Mouse (Mus musculus): Measurements from ENCODE around the gene Kifc5b. TPM values are rescaled to one million over a fixed set of nuclear protein-coding genes. Genes with fewer than 3 reads are reported as not detected.
A peak's percentile ranks its signal among the peaks of the same experiment; 100 is the strongest.

Gene Kifc5b
- polyA plus RNA-seq, 1 experiment from 2014 or later, result 5.1 TPM

GRCm38 (mm10) chr17:26951406-26951805, 34.5 kb downstream of the Kifc5b start:
- Histone ChIP-seq H3K27ac (no peak overlapping the region), H3K4me2 (replicated peaks) (peak overlapping the region; percentile 58), H3K27me3 (replicated peaks) (no peaks in the 10 kb centered on the region), H3K9ac (peak overlapping the region; percentile 2; the same call in 1 of the 2 replicates), H3K4me1 (replicated peaks) (peaks cover 61% of the 10 kb centered on the region), H3K36me3 (0 out of 2 replicates have a peak, but pooled peaks cover 3% of the 10 kb centered on the region), H3K9me3 (no peaks in the 10 kb centered on the region), H3K4me3 (replicated peaks) (peak overlapping the region; percentile 28)
- WGBS, result 3% methylated on average over 10 of the region's 11 CpGs
- peak; percentile 21; the same call in 1 of the 2 replicates for ATAC-seq

GRCm38 (mm10) chr17:26951952-26952877, 35.3 kb downstream of the Kifc5b start:
- peak overlapping the region; percentile 28 for H3K4me3 ChIP-seq (replicated peaks)
- peaks cover 53% of the 10 kb centered on the region for H3K4me1 ChIP-seq (replicated peaks)
- no peak for ATAC-seq
- no peak overlapping the region for H3K27ac ChIP-seq
- H3K9me3 ChIP-seq, result no peaks in the 10 kb centered on the region
- H3K27me3 ChIP-seq (replicated peaks), result no peaks in the 10 kb centered on the region
- 35% methylated on average over 23 of the region's 23 CpGs for WGBS
- H3K9ac ChIP-seq, result 0 out of 2 replicates have a peak overlapping the region, but pooled peaks have one; percentile 2
- H3K36me3 ChIP-seq, result 0 out of 2 replicates have a peak, but pooled peaks cover 3% of the 10 kb centered on the region
- peak overlapping the region; percentile 58 for H3K4me2 ChIP-seq (replicated peaks)

- Histone ChIP-seq H3K4me3 (replicated peaks) (no peak overlapping the region), H3K4me2 (replicated peaks) (peak overlapping the region; percentile 55), H3K27me3 (replicated peaks) (no peaks in the 10 kb centered on the region), H3K9ac (no peak overlapping the region; the same call in 1 of the 2 replicates), H3K9me3 (no peaks in the 10 kb centered on the region), H3K36me3 (0 out of 2 replicates have a peak, but pooled peaks cover 5% of the 10 kb centered on the region), H3K27ac (no peak overlapping the region), H3K4me1 (replicated peaks) (peaks cover 47% of the 10 kb centered on the region)
- ATAC-seq, result no peak
- 49% methylated on average over 6 of the region's 6 CpGs for WGBS
These were observed 36.3 kb downstream of the Kifc5b start for GRCm38 (mm10) chr17:26953201-26953600.

- Histone ChIP-seq H3K27me3 (replicated peaks) (no peaks in the 10 kb centered on the region), H3K4me1 (replicated peaks) (peaks cover 47% of the 10 kb centered on the region), H3K4me3 (replicated peaks) (peak overlapping the region; percentile 11), H3K27ac (no peak overlapping the region), H3K9ac (peak overlapping the region; percentile 30; the same call in 1 of the 2 replicates), H3K36me3 (0 out of 2 replicates have a peak, but pooled peaks cover 5% of the 10 kb centered on the region), H3K4me2 (replicated peaks) (peak overlapping the region; percentile 55), H3K9me3 (no peaks in the 10 kb centered on the region)
- ATAC-seq, result 0 out of 2 replicates have a peak, but pooled peaks have one; percentile 18
- WGBS, result 38% methylated on average over 7 of the region's 16 CpGs
These were observed 36.8 kb downstream of the Kifc5b start for GRCm38 (mm10) chr17:26953726-26954125.

- WGBS, result 76% methylated on average over 5 of the region's 5 CpGs
- H3K9ac ChIP-seq, result no peak overlapping the region
- no peak for ATAC-seq
- H3K27me3 ChIP-seq (replicated peaks), result no peaks in the 10 kb centered on the region
- peaks cover 24% of the 10 kb centered on the region for H3K4me1 ChIP-seq (replicated peaks)
- no peak overlapping the region for H3K27ac ChIP-seq
- H3K4me3 ChIP-seq (replicated peaks), result no peak overlapping the region
- peaks cover 12% of the 10 kb centered on the region; the same call in 1 of the 2 replicates for H3K36me3 ChIP-seq
- H3K4me2 ChIP-seq (replicated peaks), result no peak overlapping the region
- H3K9me3 ChIP-seq, result no peaks in the 10 kb centered on the region
These were observed 39.4 kb downstream of the Kifc5b start for GRCm38 (mm10) chr17:26956309-26956708.

GRCm38 (mm10) chr17:26956895-26957294, 40.0 kb downstream of the Kifc5b start:
- ATAC-seq, result no peak
- Histone ChIP-seq H3K4me2 (replicated peaks) (no peak overlapping the region), H3K4me3 (replicated peaks) (no peak overlapping the region), H3K36me3 (peaks cover 16% of the 10 kb centered on the region; the same call in 1 of the 2 replicates), H3K9ac (no peak overlapping the region), H3K27ac (no peak overlapping the region), H3K4me1 (replicated peaks) (peaks cover 22% of the 10 kb centered on the region), H3K27me3 (replicated peaks) (no peaks in the 10 kb centered on the region), H3K9me3 (no peaks in the 10 kb centered on the region)
- WGBS, result 85% methylated on average over 18 of the region's 18 CpGs

GRCm38 (mm10) chr17:26957872-26958271, 41.0 kb downstream of the Kifc5b start:
- ATAC-seq, result no peak
- 96% methylated on average over 5 of the region's 5 CpGs for WGBS
- H3K9me3 ChIP-seq, result no peaks in the 10 kb centered on the region
- H3K4me2 ChIP-seq (replicated peaks), result no peak overlapping the region
- H3K4me1 ChIP-seq (replicated peaks), result peaks cover 12% of the 10 kb centered on the region
- H3K27me3 ChIP-seq (replicated peaks), result no peaks in the 10 kb centered on the region
- no peak overlapping the region for H3K4me3 ChIP-seq (replicated peaks)
- no peak overlapping the region for H3K27ac ChIP-seq
- H3K36me3 ChIP-seq, result peaks cover 16% of the 10 kb centered on the region; the same call in 1 of the 2 replicates
- no peak overlapping the region for H3K9ac ChIP-seq

- 58% methylated on average over 5 of the region's 5 CpGs for WGBS
- Histone ChIP-seq H3K9ac (no peak overlapping the region), H3K36me3 (peaks cover 16% of the 10 kb centered on the region; the same call in 1 of the 2 replicates)
These were observed 42.0 kb downstream of the Kifc5b start for GRCm38 (mm10) chr17:26958880-26959279.

GRCm38 (mm10) chr17:26959815-26960214, 42.9 kb downstream of the Kifc5b start:
- H3K9me3 ChIP-seq, result no peaks in the 10 kb centered on the region
- H3K27me3 ChIP-seq (replicated peaks), result no peaks in the 10 kb centered on the region
- no peak for ATAC-seq
- no peak overlapping the region for H3K9ac ChIP-seq
- H3K4me1 ChIP-seq (replicated peaks), result no peaks in the 10 kb centered on the region
- 91% methylated on average over 4 of the region's 4 CpGs for WGBS
- H3K4me3 ChIP-seq (replicated peaks), result no peak overlapping the region
- no peak overlapping the region for H3K4me2 ChIP-seq (replicated peaks)
- H3K36me3 ChIP-seq, result peaks cover 18% of the 10 kb centered on the region; the same call in 1 of the 2 replicates
- H3K27ac ChIP-seq, result no peak overlapping the region

More at GRCm38 (mm10) chr17:26958880-26959279, 42.0 kb downstream of the Kifc5b start:
- Histone ChIP-seq H3K4me3 (replicated peaks) (no peak overlapping the region), H3K4me1 (replicated peaks) (peaks cover 2% of the 10 kb centered on the region), H3K27ac (no peak overlapping the region), H3K9me3 (no peaks in the 10 kb centered on the region), H3K4me2 (replicated peaks) (no peak overlapping the region), H3K27me3 (replicated peaks) (no peaks in the 10 kb centered on the region)
- no peak for ATAC-seq

GRCm38 (mm10) chr17:26961572-26962240, 44.8 kb downstream of the Kifc5b start:
- Histone ChIP-seq H3K4me3 (replicated peaks) (no peak overlapping the region), H3K9me3 (no peaks in the 10 kb centered on the region), H3K27me3 (replicated peaks) (no peaks in the 10 kb centered on the region), H3K27ac (no peak overlapping the region), H3K4me1 (replicated peaks) (no peaks in the 10 kb centered on the region), H3K9ac (no peak overlapping the region), H3K4me2 (replicated peaks) (no peak overlapping the region), H3K36me3 (peaks cover 24% of the 10 kb centered on the region)
- 95% methylated on average over 21 of the region's 21 CpGs for WGBS
- ATAC-seq, result no peak

- H3K4me3 ChIP-seq (replicated peaks), result no peak overlapping the region
- H3K4me1 ChIP-seq (replicated peaks), result peaks cover 11% of the 10 kb centered on the region
- no peak for ATAC-seq
- H3K36me3 ChIP-seq, result peaks cover 11% of the 10 kb centered on the region; the same call in 1 of the 2 replicates
- H3K4me2 ChIP-seq (replicated peaks), result no peak overlapping the region
- H3K9ac ChIP-seq, result no peak overlapping the region
- 85% methylated on average over 11 of the region's 11 CpGs for WGBS
- H3K9me3 ChIP-seq, result no peaks in the 10 kb centered on the region
- no peak overlapping the region for H3K27ac ChIP-seq
- H3K27me3 ChIP-seq (replicated peaks), result no peaks in the 10 kb centered on the region
These were observed 50.1 kb downstream of the Kifc5b start for GRCm38 (mm10) chr17:26966993-26967392.

GRCm38 (mm10) chr17:26967477-26967876, 50.6 kb downstream of the Kifc5b start:
- H3K4me1 ChIP-seq (replicated peaks), result peaks cover 12% of the 10 kb centered on the region
- peaks cover 11% of the 10 kb centered on the region; the same call in 1 of the 2 replicates for H3K36me3 ChIP-seq

More at GRCm38 (mm10) chr17:26967477-26967876, 50.6 kb downstream of the Kifc5b start:
- Histone ChIP-seq H3K4me3 (replicated peaks) (no peak overlapping the region), H3K4me2 (replicated peaks) (no peak overlapping the region), H3K9me3 (no peaks in the 10 kb centered on the region), H3K27ac (no peak overlapping the region), H3K27me3 (replicated peaks) (no peaks in the 10 kb centered on the region), H3K9ac (no peak overlapping the region)
- WGBS, result 86% methylated on average over 6 of the region's 6 CpGs
- no peak for ATAC-seq

Measured in intestine, embryonic 15.5 days (tissue).